Mouse (Mus musculus): Measurements from ENCODE around the gene Exosc6. TPM values are rescaled to one million over a fixed set of nuclear protein-coding genes. Genes with fewer than 3 reads are reported as not detected.

The Exosc6 gene
- total RNA-seq, 1 experiment from 2014 or later = 28.1 TPM

Other genes starting within 250 kb of the Exosc6 start
- 21.7 and 28.4 TPM in 2 replicates for gene Cog4, start 209.7 kb upstream of the Exosc6 start, total RNA-seq (2017)
- gene Sf3b3, start 209.6 kb upstream of the Exosc6 start, total RNA-seq (2017) = 201 and 202 TPM in 2 replicates
- gene Fuk, start 153.9 kb upstream of the Exosc6 start, total RNA-seq (2017) = 3.0 and 5.2 TPM in 2 replicates
- 7.1 and 12.6 TPM in 2 replicates for gene St3gal2, start 136.4 kb upstream of the Exosc6 start, total RNA-seq (2017)
- 51.1 and 51.8 TPM in 2 replicates for gene Ddx19a, start 58.5 kb upstream of the Exosc6 start, total RNA-seq (2017)
- 14.0 and 14.6 TPM in 2 replicates for gene Ddx19b, start 24.6 kb upstream of the Exosc6 start, total RNA-seq (2017)
- gene Aars, start 23.2 kb upstream of the Exosc6 start, total RNA-seq (2017) = 45.0 and 48.4 TPM in 2 replicates
- gene Clec18a, start 36.1 kb downstream of the Exosc6 start, total RNA-seq (2017) = 0.27 TPM in 1 of 2 replicates, not detected in the other
- gene Pdpr, start 38.3 kb downstream of the Exosc6 start, total RNA-seq (2017) = 24.8 and 24.9 TPM in 2 replicates
- 55.1 and 65.2 TPM in 2 replicates for gene Glg1, start 202.9 kb downstream of the Exosc6 start, total RNA-seq (2017)
- 63.4 and 74.0 TPM in 2 replicates for gene Rfwd3, start 243.9 kb downstream of the Exosc6 start, total RNA-seq (2017)

All from common myeloid progenitor, adult 5-6 weeks (primary cell).